Mouse (Mus musculus): ENCODE results near the gene Tuba8. TPM values are rescaled to one million over a fixed set of nuclear protein-coding genes. Genes with fewer than 3 reads are reported as not detected.

Tuba8 gene
- polyA plus RNA-seq, 1 experiment from 2014 or later: 6.7 TPM

DNA sequence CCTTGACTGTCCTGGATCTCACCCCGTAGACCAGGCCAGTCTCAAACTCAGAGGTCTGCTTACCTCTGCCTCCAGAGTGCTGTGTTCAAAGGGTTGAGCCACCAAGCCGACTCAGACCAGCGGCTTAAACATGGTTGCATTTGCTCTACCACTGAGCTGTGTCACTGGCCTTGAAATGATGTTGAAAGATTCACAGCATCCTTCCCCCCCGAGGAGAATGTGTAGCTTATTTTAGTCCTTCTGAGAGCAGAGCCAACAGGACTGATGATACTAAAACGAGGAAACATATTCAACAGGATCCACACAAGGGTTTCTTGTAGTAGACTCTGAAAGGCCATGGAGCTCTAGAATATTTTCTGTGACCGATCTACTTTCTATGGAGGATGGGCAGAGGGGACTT lies 5.4 kb downstream of the Tuba8 start:
- DNase-seq: no peak
- WGBS (ENCODE audit: insufficient replicate concordance): 55% methylated on average over 6 of the region's 6 CpGs
- Histone ChIP-seq H3K4me1 (ENCODE audit: insufficient read depth) (peaks cover 18% of the 10 kb centered on the region), H3K4me2 (ENCODE audit: low read depth, low read length) (no peak overlapping the region), H3K27ac (ENCODE audit: low read depth) (0 out of 2 replicates have a peak overlapping the region, but pooled peaks have one; percentile 7), H3K4me3 (ENCODE audit: low read depth, low read length) (no peak overlapping the region), H3K27me3 (ENCODE audit: insufficient read depth, low read length) (0 out of 2 replicates have a peak, but pooled peaks cover under 1% of the 10 kb centered on the region), H3K9me3 (ENCODE audit: low read length) (no peaks in the 10 kb centered on the region), H3K9ac (replicated peaks) (no peak overlapping the region), H3K36me3 (replicated peaks; ENCODE audit: insufficient read depth, low read length) (no peaks in the 10 kb centered on the region)
- no peak for TF ChIP-seq CTCF (IDR thresholded peaks at IDR 0.05; ENCODE audit: low read depth)
- no peak for TF ChIP-seq EP300 (IDR thresholded peaks at IDR 0.05; ENCODE audit: low read depth)
- ATAC-seq: no peak

DNA sequence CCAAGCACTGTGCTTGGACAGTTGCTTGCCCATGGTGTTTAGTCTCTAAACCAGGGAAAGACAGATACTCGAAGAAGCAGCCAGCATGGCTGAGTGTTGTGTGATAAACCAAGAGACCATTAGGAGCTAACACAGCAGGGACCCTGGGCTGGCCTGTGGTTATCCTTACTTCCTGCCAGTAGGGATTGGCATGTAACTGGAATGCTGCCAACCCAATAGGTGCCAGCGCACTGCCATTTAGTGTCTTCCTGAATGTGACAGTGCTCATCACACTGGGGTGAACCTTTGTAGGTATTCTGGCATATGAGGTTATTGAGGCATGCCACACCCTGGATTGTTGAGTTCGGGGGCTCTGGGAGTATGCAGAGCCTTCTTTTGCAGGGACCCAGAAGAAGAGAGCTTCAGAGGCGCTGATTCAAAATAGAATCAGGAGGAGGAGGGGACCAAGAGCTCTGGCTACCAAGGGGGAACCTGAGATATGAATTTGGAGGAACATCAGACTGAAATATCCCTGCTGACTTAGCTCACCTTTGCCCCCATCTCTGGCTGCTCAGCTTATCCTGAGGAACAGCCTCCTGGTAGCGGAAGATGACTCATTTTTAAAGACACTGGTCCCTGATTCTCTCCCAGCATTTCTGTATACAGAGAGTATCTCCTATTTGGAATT lies 6.2 kb downstream of the Tuba8 start:
- Histone ChIP-seq H3K9me3 (ENCODE audit: low read length) (no peaks in the 10 kb centered on the region), H3K4me3 (ENCODE audit: low read depth, low read length) (no peak overlapping the region), H3K9ac (replicated peaks) (no peak overlapping the region), H3K36me3 (replicated peaks; ENCODE audit: insufficient read depth, low read length) (no peaks in the 10 kb centered on the region), H3K27me3 (ENCODE audit: insufficient read depth, low read length) (no peaks in the 10 kb centered on the region), H3K4me1 (ENCODE audit: insufficient read depth) (peaks cover 18% of the 10 kb centered on the region), H3K4me2 (ENCODE audit: low read depth, low read length) (no peak overlapping the region), H3K27ac (ENCODE audit: low read depth) (no peak overlapping the region)
- TF ChIP-seq EP300 (IDR thresholded peaks at IDR 0.05; ENCODE audit: low read depth) (no peak), CTCF (IDR thresholded peaks at IDR 0.05; ENCODE audit: low read depth) (no peak)
- WGBS (ENCODE audit: insufficient replicate concordance): 66% methylated on average over 5 of the region's 5 CpGs
- ATAC-seq (no peak), DNase-seq (no peak)

DNA sequence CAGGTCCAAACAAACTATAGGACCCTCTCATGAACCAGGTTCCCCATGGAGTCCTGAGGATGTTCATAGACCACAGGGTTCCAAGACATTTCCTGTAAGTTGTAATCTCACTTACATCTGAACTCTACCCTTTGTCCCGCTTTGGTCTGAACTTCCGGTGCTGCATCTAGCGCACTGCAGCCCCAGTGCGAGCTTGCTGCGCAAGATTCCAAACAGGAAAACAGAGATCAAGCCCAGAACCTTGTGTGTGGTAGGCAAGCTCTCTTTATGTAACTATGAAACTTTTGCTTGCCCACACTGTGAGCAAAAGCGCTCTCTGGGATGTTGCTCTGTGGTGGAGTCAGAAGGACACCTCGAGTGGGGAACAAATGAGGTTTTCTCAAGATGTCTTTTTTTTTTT lies 7.5 kb downstream of the Tuba8 start:
- 36% methylated on average over 7 of the region's 7 CpGs for WGBS (ENCODE audit: insufficient replicate concordance)
- no peak for ATAC-seq

DNA sequence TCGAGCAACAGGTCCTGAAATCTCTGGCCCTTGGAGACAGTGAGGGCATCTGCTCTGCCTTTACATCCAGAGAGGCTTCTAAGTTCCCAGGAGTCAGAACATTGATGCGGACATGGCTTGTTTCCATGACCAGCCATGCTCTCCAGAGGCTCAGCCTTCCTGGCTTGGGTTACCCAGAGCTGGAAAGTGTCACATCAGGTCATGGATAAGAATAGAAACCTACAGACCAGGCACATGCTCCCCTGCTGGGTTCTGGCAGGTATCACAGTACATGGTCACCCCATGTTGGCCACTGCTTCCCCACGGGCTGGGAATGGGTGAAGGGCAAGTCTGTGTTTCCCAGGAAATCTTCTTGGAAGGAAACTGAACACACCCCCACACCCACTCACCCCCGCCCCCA lies 8.9 kb downstream of the Tuba8 start:
- TF ChIP-seq EP300 (IDR thresholded peaks at IDR 0.05; ENCODE audit: low read depth): no peak
- TF ChIP-seq CTCF (IDR thresholded peaks at IDR 0.05; ENCODE audit: low read depth): no peak
- ATAC-seq: no peak
- H3K4me2 ChIP-seq (ENCODE audit: low read depth, low read length): no peak overlapping the region
- no peaks in the 10 kb centered on the region for H3K27me3 ChIP-seq (ENCODE audit: insufficient read depth, low read length)
- no peaks in the 10 kb centered on the region for H3K9me3 ChIP-seq (ENCODE audit: low read length)
- WGBS (ENCODE audit: insufficient replicate concordance): 73% methylated on average over 4 of the region's 4 CpGs
- H3K27ac ChIP-seq (ENCODE audit: low read depth): no peak overlapping the region
- H3K4me3 ChIP-seq (ENCODE audit: low read depth, low read length): no peak overlapping the region
- H3K4me1 ChIP-seq (ENCODE audit: insufficient read depth): peaks cover 22% of the 10 kb centered on the region
- no peaks in the 10 kb centered on the region for H3K36me3 ChIP-seq (replicated peaks; ENCODE audit: insufficient read depth, low read length)
- DNase-seq: no peak
- H3K9ac ChIP-seq (replicated peaks): no peak overlapping the region

More for the DNA sequence above, 7.5 kb downstream of the Tuba8 start:
- no peak for TF ChIP-seq CTCF (IDR thresholded peaks at IDR 0.05; ENCODE audit: low read depth)
- TF ChIP-seq EP300 (IDR thresholded peaks at IDR 0.05; ENCODE audit: low read depth): no peak
- H3K4me2 ChIP-seq (ENCODE audit: low read depth, low read length): no peak overlapping the region
- no peak for DNase-seq
- peaks cover 18% of the 10 kb centered on the region for H3K4me1 ChIP-seq (ENCODE audit: insufficient read depth)
- no peak overlapping the region for H3K4me3 ChIP-seq (ENCODE audit: low read depth, low read length)
- no peaks in the 10 kb centered on the region for H3K36me3 ChIP-seq (replicated peaks; ENCODE audit: insufficient read depth, low read length)
- H3K9me3 ChIP-seq (ENCODE audit: low read length): no peaks in the 10 kb centered on the region
- H3K9ac ChIP-seq (replicated peaks): no peak overlapping the region
- no peak overlapping the region for H3K27ac ChIP-seq (ENCODE audit: low read depth)
- no peaks in the 10 kb centered on the region for H3K27me3 ChIP-seq (ENCODE audit: insufficient read depth, low read length)

DNA sequence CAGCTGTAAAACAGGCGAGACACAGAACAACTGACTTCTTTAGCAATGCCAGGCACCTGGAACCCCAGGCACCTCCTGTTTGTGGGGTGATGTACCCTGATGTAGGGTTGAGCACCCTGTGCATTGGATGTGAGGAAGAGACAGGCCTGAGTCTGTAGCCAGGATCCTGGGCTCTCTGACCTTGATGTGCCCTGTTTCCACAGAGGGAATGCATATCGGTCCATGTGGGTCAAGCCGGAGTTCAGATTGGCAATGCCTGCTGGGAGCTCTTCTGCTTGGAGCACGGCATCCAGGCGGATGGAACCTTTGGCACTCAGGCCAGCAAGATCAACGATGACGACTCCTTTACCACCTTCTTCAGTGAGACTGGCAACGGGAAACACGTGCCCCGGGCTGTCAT lies 9.7 kb downstream of the Tuba8 start:
- TF ChIP-seq EP300 (IDR thresholded peaks at IDR 0.05; ENCODE audit: low read depth): no peak
- TF ChIP-seq CTCF (IDR thresholded peaks at IDR 0.05; ENCODE audit: low read depth): no peak
- H3K27me3 ChIP-seq (ENCODE audit: insufficient read depth, low read length): no peaks in the 10 kb centered on the region
- no peaks in the 10 kb centered on the region for H3K9me3 ChIP-seq (ENCODE audit: low read length)
- no peak overlapping the region for H3K4me2 ChIP-seq (ENCODE audit: low read depth, low read length)
- ATAC-seq (no peak), DNase-seq (no peak)
- H3K9ac ChIP-seq (replicated peaks): no peak overlapping the region
- WGBS (ENCODE audit: insufficient replicate concordance): 87% methylated on average over 10 of the region's 10 CpGs
- no peak overlapping the region for H3K4me3 ChIP-seq (ENCODE audit: low read depth, low read length)
- no peaks in the 10 kb centered on the region for H3K36me3 ChIP-seq (replicated peaks; ENCODE audit: insufficient read depth, low read length)
- H3K4me1 ChIP-seq (ENCODE audit: insufficient read depth): peaks cover 25% of the 10 kb centered on the region
- H3K27ac ChIP-seq (ENCODE audit: low read depth): no peak overlapping the region

DNA sequence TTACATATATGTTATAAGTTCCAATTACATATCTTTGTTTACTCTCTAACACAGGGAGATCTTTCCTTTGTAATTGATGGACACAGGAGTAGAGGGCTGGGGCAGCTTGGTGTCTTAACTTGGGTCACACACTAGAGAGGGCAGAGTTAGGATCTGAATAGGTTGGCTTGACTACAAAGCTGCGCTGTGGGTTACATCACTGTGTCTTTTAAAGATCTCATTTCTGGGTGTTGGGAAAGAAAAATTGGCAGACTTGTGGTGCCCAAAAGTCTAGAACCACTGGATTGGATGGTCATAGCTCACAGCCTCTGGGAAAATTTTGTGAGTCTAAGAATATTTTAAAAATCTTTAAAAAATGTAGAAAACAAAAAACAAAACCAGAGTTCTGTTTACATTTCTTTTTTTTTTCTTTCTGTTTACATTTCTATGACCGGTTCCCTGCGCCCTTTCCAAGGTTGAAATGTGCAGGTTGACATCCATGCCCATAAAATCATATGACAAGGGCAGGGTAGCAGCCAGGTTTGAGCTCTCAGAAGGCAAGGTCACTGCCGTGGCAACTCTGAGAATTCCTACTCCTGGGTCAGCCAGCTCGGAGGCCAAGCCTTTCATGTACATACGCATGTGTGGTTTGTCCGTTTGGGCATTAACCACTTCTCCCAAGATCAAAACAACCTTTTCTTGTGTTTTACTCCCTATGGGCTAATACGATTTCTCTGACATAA lies 11.5 kb downstream of the Tuba8 start:
- Histone ChIP-seq H3K9ac (replicated peaks) (no peak overlapping the region), H3K27me3 (ENCODE audit: insufficient read depth, low read length) (no peaks in the 10 kb centered on the region), H3K4me3 (ENCODE audit: low read depth, low read length) (no peak overlapping the region), H3K36me3 (replicated peaks; ENCODE audit: insufficient read depth, low read length) (no peaks in the 10 kb centered on the region), H3K4me1 (ENCODE audit: insufficient read depth) (peaks cover 34% of the 10 kb centered on the region), H3K4me2 (ENCODE audit: low read depth, low read length) (no peak overlapping the region), H3K27ac (ENCODE audit: low read depth) (no peak overlapping the region), H3K9me3 (ENCODE audit: low read length) (no peaks in the 10 kb centered on the region)
- no peak for DNase-seq
- WGBS (ENCODE audit: insufficient replicate concordance): 68% methylated on average over 8 of the region's 8 CpGs
- TF ChIP-seq EP300 (IDR thresholded peaks at IDR 0.05; ENCODE audit: low read depth) (no peak), CTCF (IDR thresholded peaks at IDR 0.05; ENCODE audit: low read depth) (no peak)
- peak; percentile 45 for ATAC-seq
